Mouse (Mus musculus) adipocyte (in vitro differentiated cells): ENCODE measurements around the gene Nfia.

Source experiments
- DNase-seq: peaks from one replicate; pipeline ENCODE4 v3.0.0-alpha.2; 2016; ENCODE audit warnings: low spot score

The Nfia gene

DNA sequence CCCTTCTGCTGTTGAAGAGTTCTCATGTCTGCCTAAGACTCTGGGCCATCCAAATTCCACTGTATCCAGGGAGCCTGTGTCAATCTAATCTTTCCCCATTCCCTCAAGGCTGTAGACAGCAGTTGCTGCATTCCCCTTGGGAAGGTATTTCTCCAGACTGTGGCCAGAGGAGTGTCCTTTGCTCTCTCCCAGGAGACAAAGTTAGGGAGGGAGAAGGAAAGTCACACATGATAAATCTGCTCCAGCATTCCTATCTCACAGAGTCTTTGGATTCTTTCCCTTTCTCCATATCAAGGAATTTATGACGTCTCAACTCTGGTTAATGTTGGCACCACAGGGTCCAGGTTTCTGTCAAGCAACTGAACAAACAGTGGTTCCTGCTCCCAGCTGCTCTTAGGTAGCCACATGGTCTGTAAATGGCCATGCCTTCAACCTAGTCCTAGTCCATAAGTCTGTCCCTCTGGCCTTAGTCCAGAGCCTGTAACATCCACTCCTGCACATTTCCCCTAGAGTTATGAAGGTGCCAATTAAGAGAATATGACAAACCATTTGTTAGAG lies 370.4 kb downstream of the Nfia start:
- peak; percentile 53 for DNase-seq

DNA sequence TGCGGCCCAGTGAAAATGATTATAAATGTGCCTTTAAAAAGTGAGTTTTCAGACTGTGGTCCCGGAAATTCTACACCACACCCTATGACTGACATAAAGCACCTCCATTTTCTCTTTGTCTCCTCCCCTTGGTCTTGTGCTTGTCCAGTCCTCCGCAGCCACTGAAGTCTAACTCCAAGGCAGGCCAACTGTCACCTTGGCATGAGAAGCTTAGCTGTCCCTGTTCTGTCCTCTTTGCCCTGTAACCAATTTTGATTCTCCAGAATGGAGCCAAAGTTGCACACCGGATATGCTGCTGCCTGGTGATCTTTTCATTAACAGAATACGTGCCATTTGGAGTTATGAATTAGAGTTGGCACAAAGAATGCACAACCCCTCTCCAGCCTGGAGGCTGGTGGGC lies 378.0 kb downstream of the Nfia start:
- DNase-seq: peak; percentile 13

DNA sequence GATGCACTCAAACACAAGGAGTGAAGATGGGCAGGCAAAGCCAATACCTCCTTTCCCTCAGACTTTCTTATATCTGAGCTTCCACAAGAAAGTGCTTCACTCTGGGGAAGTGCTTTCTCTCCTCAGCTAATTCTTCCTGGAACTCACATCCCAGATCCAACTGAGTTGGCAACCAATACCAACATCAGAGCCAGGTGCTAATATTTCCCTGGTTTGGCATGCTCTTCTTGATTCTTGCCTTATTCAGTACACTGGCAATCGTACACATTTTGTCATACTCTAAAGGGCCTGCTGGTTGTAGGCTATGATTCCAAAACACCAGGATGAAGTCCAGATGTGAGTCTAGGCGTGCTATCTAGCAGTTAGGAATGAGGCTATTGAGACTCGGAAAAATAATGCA lies 385.4 kb downstream of the Nfia start:
- peak; percentile 12 for DNase-seq

DNA sequence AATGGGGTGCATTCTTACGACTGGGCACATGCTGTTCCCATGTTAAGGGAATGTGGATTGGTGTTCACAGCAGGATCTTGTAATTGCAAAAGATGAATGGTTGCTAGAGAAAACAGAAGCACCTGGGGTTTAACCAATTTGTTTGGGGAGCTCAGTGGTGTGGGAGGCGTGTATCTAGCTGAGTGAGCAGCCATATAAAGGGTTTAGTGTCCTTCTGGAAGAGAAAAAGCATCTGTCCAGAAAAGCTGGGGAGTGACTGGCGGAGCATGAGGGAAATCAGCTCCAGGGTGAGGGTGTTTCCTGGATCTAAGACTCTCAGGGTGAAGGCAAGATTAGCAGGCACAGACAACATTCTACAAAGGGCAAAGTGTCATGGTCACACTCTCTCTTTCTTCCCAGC lies 393.8 kb downstream of the Nfia start:
- no peak for DNase-seq
